Mouse (Mus musculus) cerebral cortex, adult 2 months (tissue): Measurements from ENCODE around the gene Tbc1d14.

Experiments
- WGBS: fragments of 180-500 bp; shearing (Covaris S2); methylation state at CpG from one replicate; pipeline ENCODE4 v1.1.7; 2018; 5-methylcytosine and 5-hydroxymethylcytosine counted together

Gene Tbc1d14

GRCm38 (mm10) chr5:36554496-36554895 is 38.6 kb downstream of the Tbc1d14 start:
- 78% methylated on average over 5 of the region's 5 CpGs for WGBS

- 72% methylated on average over 4 of the region's 4 CpGs for WGBS
Measured at GRCm38 (mm10) chr5:36553886-36554285, 39.2 kb downstream of the Tbc1d14 start.

- WGBS = 87% methylated on average over 2 of the region's 2 CpGs
Measured at GRCm38 (mm10) chr5:36553056-36553606, 39.9 kb downstream of the Tbc1d14 start.

- 96% methylated on average over 4 of the region's 4 CpGs for WGBS
Measured at GRCm38 (mm10) chr5:36552391-36552790, 40.7 kb downstream of the Tbc1d14 start.

GRCm38 (mm10) chr5:36549243-36549642 is 43.8 kb downstream of the Tbc1d14 start:
- 59% methylated on average over 6 of the region's 6 CpGs for WGBS

- WGBS = 92% methylated on average over 1 of the region's 1 CpGs
Measured at GRCm38 (mm10) chr5:36544765-36545164, 48.3 kb downstream of the Tbc1d14 start.

- WGBS = 84% methylated on average over 2 of the region's 2 CpGs
Measured at GRCm38 (mm10) chr5:36540928-36541327, 52.1 kb downstream of the Tbc1d14 start.

- 37% methylated on average over 4 of the region's 4 CpGs for WGBS
Measured at GRCm38 (mm10) chr5:36538576-36539187, 54.4 kb downstream of the Tbc1d14 start.

- WGBS = 88% methylated on average over 3 of the region's 3 CpGs
Measured at GRCm38 (mm10) chr5:36536424-36536823, 56.7 kb downstream of the Tbc1d14 start.

- WGBS = 91% methylated on average over 6 of the region's 6 CpGs
Measured at GRCm38 (mm10) chr5:36535438-36536176, 57.5 kb downstream of the Tbc1d14 start.

GRCm38 (mm10) chr5:36534455-36535030 is 58.5 kb downstream of the Tbc1d14 start:
- WGBS = 85% methylated on average over 6 of the region's 6 CpGs

- whole genome bisulfite sequencing = under 1% methylated on average over 28 of the region's 28 CpGs
Measured at GRCm38 (mm10) chr5:36530129-36530751, 62.8 kb downstream of the Tbc1d14 start.

GRCm38 (mm10) chr5:36529698-36530097 is 63.4 kb downstream of the Tbc1d14 start:
- WGBS = under 1% methylated on average over 5 of the region's 5 CpGs

- 65% methylated on average over 2 of the region's 2 CpGs for WGBS
Measured at GRCm38 (mm10) chr5:36526921-36527320, 66.2 kb downstream of the Tbc1d14 start.

- WGBS = 62% methylated on average over 5 of the region's 5 CpGs
Measured at GRCm38 (mm10) chr5:36526274-36526673, 66.8 kb downstream of the Tbc1d14 start.

GRCm38 (mm10) chr5:36525216-36525615 is 67.9 kb downstream of the Tbc1d14 start:
- WGBS = 50% methylated on average over 2 of the region's 2 CpGs

GRCm38 (mm10) chr5:36523219-36523703 is 69.8 kb downstream of the Tbc1d14 start:
- WGBS = 72% methylated on average over 5 of the region's 5 CpGs

GRCm38 (mm10) chr5:36522782-36523181 is 70.3 kb downstream of the Tbc1d14 start:
- WGBS = 26% methylated on average over 2 of the region's 2 CpGs

- WGBS = 67% methylated on average over 3 of the region's 3 CpGs
Measured at GRCm38 (mm10) chr5:36519751-36520150, 73.3 kb downstream of the Tbc1d14 start.

GRCm38 (mm10) chr5:36517596-36517995 is 75.5 kb downstream of the Tbc1d14 start:
- 81% methylated on average over 3 of the region's 3 CpGs for WGBS

GRCm38 (mm10) chr5:36515558-36515957 is 77.5 kb downstream of the Tbc1d14 start:
- WGBS = 56% methylated on average over 5 of the region's 5 CpGs

- WGBS = 88% methylated on average over 1 of the region's 1 CpGs
Measured at GRCm38 (mm10) chr5:36515126-36515525, 78.0 kb downstream of the Tbc1d14 start.
